Mouse (Mus musculus) CH12.LX (cell line): ENCODE measurements at regions not wholly inside any gene's neighbourhood (a gene's known extent, or its start where the extent isn't known, plus 50 kb on each side); places are given as distances from the start of the nearest gene placed in this dataset.

Source experiments
- DNase-seq: peaks from one replicate; pipeline ENCODE4 v3.0.0-alpha.2; 2013; ENCODE audit errors: extremely low read depth
- H3K27ac ChIP-seq: 2 replicates; pipeline ENCODE4 v1.5.1; 2012; ENCODE audit warnings: low read depth, mild to moderate bottlenecking, control low read depth, moderate library complexity; ENCODE audit not compliant: insufficient read depth
- H3K27me3 ChIP-seq: replicated peaks from 2 replicates; pipeline ENCODE3; 2012; ENCODE audit warnings: inconsistent platforms
- H3K36me3 ChIP-seq, 2 experiments: replicated peaks in 1 of 2; 2 replicates each; pipeline versions ENCODE3 to v1.6.1; 2012; ENCODE audit warnings: inconsistent platforms in 1 of 2, low read length in 1 of 2, mild to moderate bottlenecking in 1 of 2, mixed read lengths in 1 of 2, moderate library complexity in 1 of 2; ENCODE audit not compliant: control insufficient read depth in 1 of 2, insufficient read depth in 1 of 2
- H3K4me1 ChIP-seq, 2 experiments: 2 replicates each; pipeline ENCODE4 v1.6.1; 2012; ENCODE audit warnings: inconsistent platforms in 1 of 2, moderate library complexity in 1 of 2; ENCODE audit not compliant: insufficient read depth in 2 of 2, control insufficient read depth in 1 of 2
- H3K4me2 ChIP-seq: 2 replicates; pipeline ENCODE4 v1.6.1; 2012; ENCODE audit warnings: low read depth, mild to moderate bottlenecking, control low read depth; ENCODE audit not compliant: poor library complexity, insufficient read depth, severe bottlenecking
- H3K4me3 ChIP-seq, 3 experiments: fragments of 150-350 bp in 1 of 3; sonication (generic) in 1 of 3; replicated peaks in 1 of 3; 2 replicates each; pipeline versions ENCODE3 to v1.5.1; 2011 to 2012; ENCODE audit warnings: low read depth in 2 of 3, low read length in 2 of 3, mild to moderate bottlenecking in 2 of 3, moderate library complexity in 2 of 3, control low read depth in 1 of 3, improper control_type of control experiment in 1 of 3, inconsistent platforms in 1 of 3, mixed read lengths in 1 of 3; ENCODE audit not compliant: poor library complexity in 1 of 3
- H3K79me2 ChIP-seq: replicated peaks from 2 replicates; pipeline ENCODE4 v1.6.1; 2012; ENCODE audit warnings: mild to moderate bottlenecking, moderate library complexity; ENCODE audit not compliant: control insufficient read depth, poor library complexity, insufficient read depth, severe bottlenecking; ENCODE audit errors: extremely low read depth
- H3K9ac ChIP-seq: 2 replicates; pipeline ENCODE4 v1.6.1; 2012; ENCODE audit warnings: low read depth, mild to moderate bottlenecking, control low read depth, moderate library complexity; ENCODE audit not compliant: insufficient read depth
- H3K9me3 ChIP-seq: replicated peaks from 2 replicates; pipeline ENCODE3; 2012; ENCODE audit warnings: low read length, inconsistent platforms, mixed read lengths
- BHLHE40 ChIP-seq: IDR thresholded peaks from 2 replicates; pipeline ENCODE4 v1.6.1; 2011; ENCODE audit warnings: mild to moderate bottlenecking, low read depth, low read length, improper control_type of control experiment
- CHD1 ChIP-seq: IDR thresholded peaks from 2 replicates; pipeline ENCODE4 v1.6.1; 2012; ENCODE audit warnings: low read depth, low read length, improper control_type of control experiment, inconsistent platforms
- CTCF ChIP-seq, 2 experiments: IDR thresholded peaks in 1 of 2; conservative IDR thresholded peaks in 1 of 2; 2 replicates each; pipeline ENCODE4 v1.5.1; 2011 to 2012; ENCODE audit warnings: low read depth in 2 of 2, low read length in 2 of 2, improper control_type of control experiment in 1 of 2, inconsistent platforms in 1 of 2, mild to moderate bottlenecking in 1 of 2, moderate library complexity in 1 of 2
- E2F4 ChIP-seq: IDR thresholded peaks from 2 replicates; pipeline ENCODE4 v1.6.1; 2011; ENCODE audit warnings: low read depth, low read length, improper control_type of control experiment; ENCODE audit not compliant: insufficient replicate concordance
- ELF1 ChIP-seq: IDR thresholded peaks from 2 replicates; pipeline ENCODE4 v1.6.1; 2014; ENCODE audit warnings: low read depth, mild to moderate bottlenecking, inconsistent platforms, low read length, improper control_type of control experiment
- EP300 ChIP-seq: IDR thresholded peaks from 2 replicates; pipeline ENCODE4 v1.6.1; 2011; ENCODE audit warnings: low read length, improper control_type of control experiment
- ETS1 ChIP-seq: conservative IDR thresholded peaks from 2 replicates; pipeline ENCODE4 v1.6.1; 2012; ENCODE audit warnings: low read depth, mild to moderate bottlenecking, inconsistent platforms, low read length, improper control_type of control experiment, moderate library complexity
- GABPA ChIP-seq: IDR thresholded peaks from 2 replicates; pipeline ENCODE4 v1.6.1; 2012; ENCODE audit warnings: low read depth, low read length, improper control_type of control experiment, inconsistent platforms; ENCODE audit not compliant: insufficient replicate concordance
- HCFC1 ChIP-seq: IDR thresholded peaks from 2 replicates; pipeline ENCODE4 v1.6.1; 2012; ENCODE audit warnings: low read depth, mild to moderate bottlenecking, inconsistent platforms, low read length, improper control_type of control experiment
- IRF4 ChIP-seq: IDR thresholded peaks from 2 replicates; pipeline ENCODE4 v1.6.1; 2014; ENCODE audit warnings: low read depth, mild to moderate bottlenecking, inconsistent platforms, low read length, improper control_type of control experiment
- MAFK ChIP-seq: IDR thresholded peaks from 2 replicates; pipeline ENCODE4 v1.6.1; 2011; ENCODE audit warnings: low read length, improper control_type of control experiment; ENCODE audit not compliant: insufficient replicate concordance
- MEF2A ChIP-seq: IDR thresholded peaks from 2 replicates; pipeline ENCODE4 v1.6.1; 2014; ENCODE audit warnings: low read depth, mild to moderate bottlenecking, inconsistent platforms, low read length, improper control_type of control experiment, borderline replicate concordance
- MXI1 ChIP-seq: IDR thresholded peaks from 2 replicates; pipeline ENCODE4 v1.6.1; 2011; ENCODE audit warnings: mild to moderate bottlenecking, low read depth, low read length, improper control_type of control experiment
- NRF1 ChIP-seq: IDR thresholded peaks from 2 replicates; pipeline ENCODE4 v1.6.1; 2014; ENCODE audit warnings: low read depth, mild to moderate bottlenecking, inconsistent platforms, low read length, improper control_type of control experiment, moderate library complexity
- POLR2A ChIP-seq: IDR thresholded peaks from 2 replicates; pipeline ENCODE4 v1.6.1; 2011; ENCODE audit warnings: low read depth, mild to moderate bottlenecking, improper control_type of control experiment, low read length
- POLR2AphosphoS2 ChIP-seq: IDR thresholded peaks from 2 replicates; pipeline ENCODE4 v1.6.1; 2011; ENCODE audit warnings: low read depth, low read length, improper control_type of control experiment
- RAD21 ChIP-seq: IDR thresholded peaks from 2 replicates; pipeline ENCODE4 v1.6.1; 2011; ENCODE audit warnings: low read depth, mild to moderate bottlenecking, low read length, improper control_type of control experiment, moderate library complexity
- RCOR1 ChIP-seq: conservative IDR thresholded peaks from 2 replicates; pipeline ENCODE4 v1.6.1; 2012; ENCODE audit warnings: low read depth, mild to moderate bottlenecking, inconsistent platforms, low read length, improper control_type of control experiment
- SIN3A ChIP-seq: IDR thresholded peaks from 2 replicates; pipeline ENCODE4 v1.6.1; 2012; ENCODE audit warnings: low read length, improper control_type of control experiment, inconsistent platforms
- SMC3 ChIP-seq: IDR thresholded peaks from 2 replicates; pipeline ENCODE4 v1.6.1; 2011; ENCODE audit warnings: low read depth, low read length, improper control_type of control experiment
- UBTF ChIP-seq: IDR thresholded peaks from 2 replicates; pipeline ENCODE4 v1.6.1; 2012; ENCODE audit warnings: low read depth, mild to moderate bottlenecking, inconsistent platforms, low read length, improper control_type of control experiment, moderate library complexity
- USF1 ChIP-seq: IDR thresholded peaks from 2 replicates; pipeline ENCODE4 v1.6.1; 2014; ENCODE audit warnings: low read depth, mild to moderate bottlenecking, inconsistent platforms, low read length, improper control_type of control experiment
- ZKSCAN1 ChIP-seq: IDR thresholded peaks from 2 replicates; pipeline ENCODE4 v1.6.1; 2012; ENCODE audit warnings: low read depth, inconsistent platforms, low read length, improper control_type of control experiment, borderline replicate concordance
- ZNF384 ChIP-seq: IDR thresholded peaks from 2 replicates; pipeline ENCODE4 v1.6.1; 2012; ENCODE audit warnings: low read depth, low read length, improper control_type of control experiment, inconsistent platforms
- dilution Hi-C: fragments of 300-500 bp; cut with MboI; formaldehyde crosslinking; loops from 2 replicates; pipeline ENCODE4 v1.14.3; 2020; ENCODE audit warnings: low sequenced_read_pairs; ENCODE audit not compliant: extremely low pct_unique_long_range_greater_than_20kb, extremely low pct_ligation_motif_present
- in situ Hi-C: fragments of 300-500 bp; cut with MboI; formaldehyde crosslinking; loops from 3 replicates; pipeline ENCODE4 v1.14.3; 2019; ENCODE audit warnings: low sequenced_read_pairs, low pct_ligation_motif_present, low pct_unique_long_range_greater_than_20kb, mixed read lengths

DNA sequence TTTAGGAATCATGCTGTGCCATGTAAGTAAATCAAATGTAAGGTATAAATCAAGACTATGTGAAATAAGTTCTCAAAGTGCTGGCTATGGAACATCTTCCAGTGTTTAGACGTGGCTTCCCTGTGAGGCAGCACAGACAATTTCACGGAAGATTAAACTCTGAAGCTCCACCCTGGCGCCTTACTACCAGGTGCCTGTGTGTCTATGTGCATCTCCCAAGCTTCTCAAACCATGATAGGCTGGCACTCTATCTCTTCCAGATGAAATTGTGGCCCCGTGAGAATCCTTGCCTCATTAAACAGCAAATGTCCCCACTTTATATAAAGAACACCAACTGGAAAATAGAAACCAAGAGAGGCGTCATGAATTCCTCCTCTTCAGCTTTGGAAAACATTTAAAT lies 511.4 kb upstream of the Hsf2 start:
- in situ Hi-C loops (loop anchor here (25.0 kb wide), 1 partner anchor 613 kb away; no protein-coding TSS in a partner anchor), dilution Hi-C loops (no loop called here)
- H3K27me3 ChIP-seq, result no peaks in the 10 kb centered on the region
- no peaks in the 10 kb centered on the region for H3K79me2 ChIP-seq
- no peak overlapping the region for H3K4me3 ChIP-seq
- no peaks in the 10 kb centered on the region for H3K9me3 ChIP-seq
- no peak for DNase-seq
- TF ChIP-seq MEF2A, result no peak
- no peak for TF ChIP-seq ZKSCAN1
- TF ChIP-seq NRF1, result no peak
- no peak for TF ChIP-seq IRF4
- no peak for TF ChIP-seq ZNF384
- no peak for TF ChIP-seq CHD1
- TF ChIP-seq RCOR1, result no peak
- no peak for TF ChIP-seq SMC3
- TF ChIP-seq BHLHE40, result no peak
- TF ChIP-seq ETS1, result no peak
- no peak overlapping the region for H3K27ac ChIP-seq
- H3K9ac ChIP-seq, result no peak overlapping the region
- H3K4me2 ChIP-seq, result no peak overlapping the region
- no peaks in the 10 kb centered on the region for H3K4me1 ChIP-seq
- no peaks in the 10 kb centered on the region for H3K36me3 ChIP-seq

DNA sequence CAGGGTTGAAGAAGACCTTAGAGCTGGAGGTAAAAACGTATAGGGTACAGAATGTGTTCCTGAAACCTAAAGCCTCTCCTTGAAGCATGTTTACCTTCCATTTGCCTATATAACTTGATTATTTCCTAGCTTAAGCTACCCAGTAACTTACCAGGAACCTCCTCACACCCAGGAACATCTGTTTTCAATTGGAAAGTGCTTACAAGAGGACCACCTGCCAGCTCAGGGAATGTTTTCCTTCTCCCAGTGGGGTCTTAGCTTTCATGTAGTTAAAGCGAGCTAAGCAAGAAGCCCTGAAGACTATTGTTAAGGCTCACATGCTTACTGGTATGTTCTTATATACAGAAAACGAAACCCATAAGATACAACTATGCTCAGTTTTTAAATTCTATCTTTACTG lies 506.6 kb upstream of the Hsf2 start:
- no peak overlapping the region for H3K27ac ChIP-seq
- in situ Hi-C loops (loop anchor here (25.0 kb wide), 1 partner anchor 617 kb away; no protein-coding TSS in a partner anchor), dilution Hi-C loops (no loop called here)
- H3K4me2 ChIP-seq, result no peak overlapping the region
- no peaks in the 10 kb centered on the region for H3K27me3 ChIP-seq
- no peaks in the 10 kb centered on the region for H3K4me1 ChIP-seq
- no peak for DNase-seq
- no peaks in the 10 kb centered on the region for H3K36me3 ChIP-seq
- no peak overlapping the region for H3K4me3 ChIP-seq
- no peak for TF ChIP-seq IRF4
- TF ChIP-seq SIN3A, result no peak
- no peak for TF ChIP-seq E2F4
- TF ChIP-seq EP300, result no peak
- no peak for TF ChIP-seq RCOR1
- no peak for TF ChIP-seq GABPA
- no peak for TF ChIP-seq USF1
- no peak for TF ChIP-seq ELF1
- TF ChIP-seq MXI1, result no peak
- TF ChIP-seq HCFC1, result no peak
- no peak for TF ChIP-seq RAD21
- no peak for TF ChIP-seq NRF1
- no peak for TF ChIP-seq UBTF
- TF ChIP-seq POLR2AphosphoS2, result no peak
- TF ChIP-seq MAFK, result no peak
- no peak for TF ChIP-seq CTCF (conservative IDR thresholded peaks at IDR 0.05 in 1 of 2, IDR thresholded peaks at IDR 0.05 in 1 of 2; ENCODE audit: low read depth in 2 of 2, low read length in 2 of 2)
- no peak for TF ChIP-seq BHLHE40
- TF ChIP-seq POLR2A, result no peak
- no peak overlapping the region for H3K9ac ChIP-seq
- H3K9me3 ChIP-seq, result no peaks in the 10 kb centered on the region
- H3K79me2 ChIP-seq, result no peaks in the 10 kb centered on the region
